ENCODE assay signal across 20 mouse cellular contexts in the genomic region with DNA sequence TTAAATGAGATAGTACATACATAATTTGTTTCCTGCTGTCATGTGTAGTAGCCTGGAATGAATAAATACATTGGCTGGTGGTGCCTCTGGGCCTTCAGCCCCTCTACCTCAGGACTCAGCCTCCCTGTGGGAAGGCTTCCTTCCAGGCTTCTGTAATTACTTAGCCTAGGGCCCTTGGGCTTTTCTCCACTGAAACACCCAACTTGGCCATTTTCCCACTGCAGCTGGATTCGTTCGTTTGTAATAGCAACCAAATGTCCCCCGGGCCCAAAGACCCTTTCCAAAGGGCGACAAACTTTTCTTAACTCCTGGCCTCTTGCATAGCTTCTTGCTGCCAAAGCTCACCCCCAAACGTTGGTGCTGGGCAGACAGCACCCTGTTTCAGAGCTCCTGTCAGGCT. TPM values are rescaled to one million over a fixed set of nuclear protein-coding genes. Genes with fewer than 3 reads are reported as not detected.
DNase-seq lines count a peak whose midpoint lies in the region; ATAC-seq and TF ChIP-seq lines count a peak whose summit lies in the region.
"Had no signal": no experiment of that assay in that cellular context is flagged by ENCODE, and none has a peak within 500 bp of the region (broad histone marks: within the 10 kb centered on the region; RNA-seq: fewer than 3 reads in every experiment).

No protein-coding gene starts in this region.

- H3K27me3 ChIP-seq in lung, embryonic 15.5 days, result peaks cover 34% of the 10 kb centered on the region
- peaks cover 55% of the 10 kb centered on the region for H3K27me3 ChIP-seq in limb, embryonic 10.5 days (ENCODE audit: low read depth, poor library complexity, severe bottlenecking)
- peaks cover 69% of the 10 kb centered on the region for H3K27me3 ChIP-seq in limb, embryonic 12.5 days
- peaks cover 67% of the 10 kb centered on the region for H3K27me3 ChIP-seq in hindbrain, embryonic 12.5 days

- H3K9me3 ChIP-seq in lung, embryonic 15.5 days, result no peaks in the 10 kb centered on the region
- no peaks in the 10 kb centered on the region for H3K9me3 ChIP-seq in limb, embryonic 10.5 days (replicated peaks)
- no peaks in the 10 kb centered on the region for H3K9me3 ChIP-seq in limb, embryonic 12.5 days
- no peaks in the 10 kb centered on the region for H3K9me3 ChIP-seq in hindbrain, embryonic 12.5 days (replicated peaks)
- H3K9me3 ChIP-seq: embryonic facial prominence, embryonic 12.5 days; forebrain, embryonic 12.5 days; hindbrain, embryonic 15.5 days had no signal

- no peak for TF ChIP-seq POLR2A in lung, adult 2 months (IDR thresholded peaks at IDR 0.05; ENCODE audit: borderline replicate concordance, extremely low read depth, low read depth, low read length)

- peaks cover 18% of the 10 kb centered on the region for H3K4me1 ChIP-seq in lung, embryonic 15.5 days
- H3K4me1 ChIP-seq in lung, adult 2 months (ENCODE audit: control insufficient read depth, insufficient read depth, low read length), result no peaks in the 10 kb centered on the region
- H3K4me1 ChIP-seq in limb, embryonic 10.5 days, result peaks cover 47% of the 10 kb centered on the region
- no peaks in the 10 kb centered on the region; the same call in 1 of the 2 replicates for H3K4me1 ChIP-seq in limb, embryonic 12.5 days (replicated peaks)
- no peaks in the 10 kb centered on the region for H3K4me1 ChIP-seq in hindbrain, embryonic 12.5 days
- H3K4me1 ChIP-seq: embryonic facial prominence, embryonic 12.5 days; forebrain, embryonic 12.5 days; hindbrain, embryonic 10.5 days; hindbrain, embryonic 15.5 days had no signal

- no peak for TF ChIP-seq CTCF in lung, adult 2 months (IDR thresholded peaks at IDR 0.05; ENCODE audit: insufficient read depth, low read length)

- ATAC-seq in lung, embryonic 15.5 days (ENCODE audit: borderline replicate concordance, extremely low read depth, low FRiP score, low TSS enrichment), result peak; percentile 47; the same call in 1 of the 2 replicates
- ATAC-seq in limb, embryonic 12.5 days (ENCODE audit: insufficient number of reproducible peaks, insufficient read depth, low FRiP score, low TSS enrichment, low read depth), result no peak
- ATAC-seq in hindbrain, embryonic 12.5 days (ENCODE audit: low FRiP score), result no peak
- ATAC-seq: forebrain, embryonic 16.5 days had no signal

- no peak overlapping the region for H3K9ac ChIP-seq in lung, embryonic 15.5 days
- H3K9ac ChIP-seq in limb, embryonic 12.5 days (replicated peaks), result no peak overlapping the region
- no peak overlapping the region for H3K9ac ChIP-seq in hindbrain, embryonic 12.5 days
- H3K9ac ChIP-seq: forebrain, embryonic 12.5 days; heart, embryonic 12.5 days; hindbrain, embryonic 15.5 days had no signal

- peak overlapping the region; percentile 67 for H3K27ac ChIP-seq in lung, embryonic 15.5 days
- H3K27ac ChIP-seq in limb, embryonic 10.5 days, result peak overlapping the region; percentile 10; the same call in 1 of the 2 replicates
- peak overlapping the region; percentile 59 for H3K27ac ChIP-seq in limb, embryonic 12.5 days
- no peak overlapping the region for H3K27ac ChIP-seq in hindbrain, embryonic 12.5 days
- H3K27ac ChIP-seq: embryonic facial prominence, embryonic 12.5 days; forebrain, embryonic 12.5 days; hindbrain, embryonic 10.5 days; hindbrain, embryonic 15.5 days had no signal

- H3K4me2 ChIP-seq in lung, embryonic 15.5 days, result no peak overlapping the region
- no peak overlapping the region for H3K4me2 ChIP-seq in limb, embryonic 12.5 days
- no peak overlapping the region for H3K4me2 ChIP-seq in hindbrain, embryonic 12.5 days (replicated peaks)
- H3K4me2 ChIP-seq: embryonic facial prominence, embryonic 12.5 days; forebrain, embryonic 12.5 days; heart, embryonic 12.5 days; hindbrain, embryonic 15.5 days had no signal

- no peak for DNase-seq in lung, adult 2 months
- DNase-seq in limb, embryonic 10.5 days (ENCODE audit: low spot score), result peak; percentile 34
- DNase-seq in right cerebral cortex, postnatal 25 days, result no peak
- DNase-seq: adrenal gland, adult 8-10 months; adrenal gland, postnatal 36 days; cerebellum, adult 8-10 months; cerebellum, postnatal 14 days; embryo, embryonic 11 days; gastrocnemius, postnatal 10 days; heart, adult 18-20 months had no signal

- no peak overlapping the region for H3K4me3 ChIP-seq in lung, embryonic 15.5 days
- H3K4me3 ChIP-seq in lung, adult 2 months (replicated peaks; ENCODE audit: extremely low read depth, low read depth, low read length), result no peak overlapping the region
- H3K4me3 ChIP-seq in limb, embryonic 10.5 days, result no peak overlapping the region
- no peak overlapping the region for H3K4me3 ChIP-seq in limb, embryonic 12.5 days (replicated peaks)
- H3K4me3 ChIP-seq in hindbrain, embryonic 12.5 days, result no peak overlapping the region
- H3K4me3 ChIP-seq: embryonic facial prominence, embryonic 12.5 days; forebrain, embryonic 12.5 days; heart, embryonic 12.5 days; hindbrain, embryonic 10.5 days; hindbrain, embryonic 15.5 days had no signal

- 28% methylated on average over 5 of the region's 5 CpGs for WGBS in lung, embryonic 15.5 days
- WGBS in lung, adult 2 months, result 51% methylated on average over 5 of the region's 5 CpGs
- 43% methylated on average over 5 of the region's 5 CpGs for WGBS in limb, embryonic 10.5 days
- 26% methylated on average over 5 of the region's 5 CpGs for WGBS in limb, embryonic 12.5 days
- 52% methylated on average over 5 of the region's 5 CpGs for WGBS in hindbrain, embryonic 12.5 days

- H3K36me3 ChIP-seq in lung, embryonic 15.5 days, result no peaks in the 10 kb centered on the region
- no peaks in the 10 kb centered on the region for H3K36me3 ChIP-seq in limb, embryonic 10.5 days
- no peaks in the 10 kb centered on the region for H3K36me3 ChIP-seq in limb, embryonic 12.5 days
- H3K36me3 ChIP-seq in hindbrain, embryonic 12.5 days, result no peaks in the 10 kb centered on the region
- H3K36me3 ChIP-seq: embryonic facial prominence, embryonic 12.5 days; forebrain, embryonic 12.5 days; heart, embryonic 12.5 days; hindbrain, embryonic 10.5 days; hindbrain, embryonic 15.5 days had no signal

RNA-seq across cellular contexts. Expression of gene Tbx5, which starts 40.8 kb away (rescaled TPM):
- 50.1 and 55.7 TPM in 2 replicates for polyA plus RNA-seq in lung, embryonic 15.5 days (2015; fragmentation: Nextera tagmentation; extraction: Ambion mirVana)
- polyA plus RNA-seq in lung, adult 2 months (2012; rRNA removed), result 26.9 and 28.2 TPM in 2 replicates
- polyA plus RNA-seq in limb, embryonic 10.5 days (2016; fragmentation: Nextera tagmentation; extraction: Ambion mirVana), result 35.6 and 39.1 TPM in 2 replicates
- 35.6 and 51.2 TPM in 2 replicates for polyA plus RNA-seq in limb, embryonic 12.5 days (2016; fragmentation: Nextera tagmentation; extraction: Ambion mirVana)
- polyA plus RNA-seq in hindbrain, embryonic 12.5 days (2016; fragmentation: Nextera tagmentation; extraction: Ambion mirVana), result 0.09 and 0.13 TPM in 2 replicates
- polyA plus RNA-seq: forebrain, embryonic 16.5 days; frontal cortex, adult 2 months; hindbrain, embryonic 10.5 days had no signal

Comparison
In these comparisons a context has a peak if more than half of its experiments do, and no peak if none do; other contexts are left out.
1. RNA of gene Tbx5, which starts 40.8 kb away (polyA plus RNA-seq): 50.1 to 55.7 TPM in lung, embryonic 15.5 days, 35.6 to 39.1 TPM in limb, embryonic 10.5 days, 35.6 to 51.2 TPM in limb, embryonic 12.5 days and 26.9 to 28.2 TPM in lung, adult 2 months; 0.09 to 0.13 TPM in hindbrain, embryonic 12.5 days; every median in the first group is over 10 times any median in the second.